Mouse (Mus musculus): ENCODE results near the gene Ctps2. TPM values are rescaled to one million over a fixed set of nuclear protein-coding genes. Genes with fewer than 3 reads are reported as not detected.
"Not testable (repeated sequence)": the region's sequence is repeated elsewhere in the genome, so short reads cannot be mapped to it uniquely, and the experiment has no call there.

Gene Ctps2
- polyA plus RNA-seq (2014; fragmentation: Nextera tagmentation; extraction: Ambion mirVana) = 90.0 and 103 TPM in 2 replicates

GRCm38 (mm10) chrX:162900938-162901337, at the start of gene Ctps2:
Gene Ctps2, plus strand, starts transcription at chrX:162901238.
- peak within 1 kb of the TSS; percentile 50 for H3K4me2 ChIP-seq (ENCODE audit: low read length)
- no peaks in the 10 kb centered on the region for H3K9me3 ChIP-seq (ENCODE audit: control insufficient read depth, low read length)
- no peak for DNase-seq (ENCODE audit: low spot score)
- H3K4me1 ChIP-seq (replicated peaks; ENCODE audit: control insufficient read depth, insufficient read depth, low read length) = no peaks in the 10 kb centered on the region
- WGBS = 26% methylated on average over 4 of the region's 4 CpGs
- peak within 1 kb of the TSS; percentile 77 for H3K27ac ChIP-seq (ENCODE audit: low read depth)
- peak within 1 kb of the TSS; percentile 54 for H3K4me3 ChIP-seq (ENCODE audit: low read depth, low read length)
- no peak for ATAC-seq (replicated peaks; ENCODE audit: low FRiP score, low TSS enrichment, low read depth)
- H3K27me3 ChIP-seq (replicated peaks; ENCODE audit: control insufficient read depth, insufficient read depth, low read length) = no peaks in the 10 kb centered on the region
- H3K36me3 ChIP-seq (ENCODE audit: control insufficient read depth, insufficient read depth, low read length) = no peaks in the 10 kb centered on the region
- H3K9ac ChIP-seq (ENCODE audit: low read length) = peak within 1 kb of the TSS; percentile 61

GRCm38 (mm10) chrX:162868294-162868965, 32.6 kb upstream of the Ctps2 start:
- Histone ChIP-seq H3K27me3 (replicated peaks; ENCODE audit: control insufficient read depth, insufficient read depth, low read length) (no peaks in the 10 kb centered on the region), H3K9me3 (ENCODE audit: control insufficient read depth, low read length) (no peaks in the 10 kb centered on the region), H3K4me2 (ENCODE audit: low read length) (no peak overlapping the region), H3K4me1 (replicated peaks; ENCODE audit: control insufficient read depth, insufficient read depth, low read length) (no peaks in the 10 kb centered on the region), H3K9ac (ENCODE audit: low read length) (no peak overlapping the region), H3K36me3 (ENCODE audit: control insufficient read depth, insufficient read depth, low read length) (peaks cover 17% of the 10 kb centered on the region), H3K4me3 (ENCODE audit: low read depth, low read length) (no peak overlapping the region), H3K27ac (ENCODE audit: low read depth) (no peak overlapping the region)
- DNase-seq (ENCODE audit: low spot score) = no peak
- no peak for ATAC-seq (replicated peaks; ENCODE audit: low FRiP score, low TSS enrichment, low read depth)
- WGBS = 77% methylated on average over 3 of the region's 3 CpGs

- H3K4me1 ChIP-seq (replicated peaks; ENCODE audit: control insufficient read depth, insufficient read depth, low read length) = no peaks in the 10 kb centered on the region
- no peak overlapping the region for H3K4me2 ChIP-seq (ENCODE audit: low read length)
- H3K9ac ChIP-seq (ENCODE audit: low read length) = no peak overlapping the region
- DNase-seq (ENCODE audit: low spot score) (no peak), ATAC-seq (replicated peaks; ENCODE audit: low FRiP score, low TSS enrichment, low read depth) (no peak)
- peaks cover 17% of the 10 kb centered on the region for H3K36me3 ChIP-seq (ENCODE audit: control insufficient read depth, insufficient read depth, low read length)
- H3K27me3 ChIP-seq (replicated peaks; ENCODE audit: control insufficient read depth, insufficient read depth, low read length) = no peaks in the 10 kb centered on the region
- H3K4me3 ChIP-seq (ENCODE audit: low read depth, low read length) = no peak overlapping the region
- no peak overlapping the region for H3K27ac ChIP-seq (ENCODE audit: low read depth)
- H3K9me3 ChIP-seq (ENCODE audit: control insufficient read depth, low read length) = no peaks in the 10 kb centered on the region
- 42% methylated on average over 4 of the region's 4 CpGs for WGBS
These were observed 29.1 kb upstream of the Ctps2 start for GRCm38 (mm10) chrX:162871734-162872517.

- H3K4me2 ChIP-seq (ENCODE audit: low read length) = no peak overlapping the region
- H3K4me1 ChIP-seq (replicated peaks; ENCODE audit: control insufficient read depth, insufficient read depth, low read length) = no peaks in the 10 kb centered on the region
- DNase-seq (ENCODE audit: low spot score) = no peak
- 90% methylated on average over 2 of the region's 2 CpGs for WGBS
- H3K36me3 ChIP-seq (ENCODE audit: control insufficient read depth, insufficient read depth, low read length) = peaks cover 28% of the 10 kb centered on the region
- no peak overlapping the region for H3K27ac ChIP-seq (ENCODE audit: low read depth)
- H3K9me3 ChIP-seq (ENCODE audit: control insufficient read depth, low read length) = no peaks in the 10 kb centered on the region
- H3K4me3 ChIP-seq (ENCODE audit: low read depth, low read length) = no peak overlapping the region
- no peak overlapping the region for H3K9ac ChIP-seq (ENCODE audit: low read length)
- no peaks in the 10 kb centered on the region for H3K27me3 ChIP-seq (replicated peaks; ENCODE audit: control insufficient read depth, insufficient read depth, low read length)
- ATAC-seq (replicated peaks; ENCODE audit: low FRiP score, low TSS enrichment, low read depth) = no peak
These were observed 27.3 kb upstream of the Ctps2 start for GRCm38 (mm10) chrX:162873761-162874160.

GRCm38 (mm10) chrX:162878236-162878635, 22.8 kb upstream of the Ctps2 start:
- Histone ChIP-seq H3K36me3 (ENCODE audit: control insufficient read depth, insufficient read depth, low read length) (peaks cover 15% of the 10 kb centered on the region; the same call in 1 of the 2 replicates), H3K4me2 (ENCODE audit: low read length) (no peak overlapping the region), H3K4me3 (ENCODE audit: low read depth, low read length) (no peak overlapping the region), H3K27ac (ENCODE audit: low read depth) (no peak overlapping the region), H3K27me3 (replicated peaks; ENCODE audit: control insufficient read depth, insufficient read depth, low read length) (no peaks in the 10 kb centered on the region), H3K9me3 (ENCODE audit: control insufficient read depth, low read length) (no peaks in the 10 kb centered on the region), H3K4me1 (replicated peaks; ENCODE audit: control insufficient read depth, insufficient read depth, low read length) (no peaks in the 10 kb centered on the region), H3K9ac (ENCODE audit: low read length) (no peak overlapping the region)
- DNase-seq (ENCODE audit: low spot score) (no peak), ATAC-seq (replicated peaks; ENCODE audit: low FRiP score, low TSS enrichment, low read depth) (no peak)
- 93% methylated on average over 3 of the region's 3 CpGs for WGBS

GRCm38 (mm10) chrX:162887931-162888511, 13.0 kb upstream of the Ctps2 start, which contains the start of gene Syap1:
Gene Syap1, minus strand, starts transcription at chrX:162888447.
- peak within 1 kb of the TSS; percentile 60 for H3K9ac ChIP-seq (ENCODE audit: low read length)
- 11% methylated on average over 33 of the region's 47 CpGs for WGBS
- H3K4me1 ChIP-seq (replicated peaks; ENCODE audit: control insufficient read depth, insufficient read depth, low read length) = 0 out of 2 replicates have a peak, but pooled peaks cover 4% of the 10 kb centered on the region
- H3K4me3 ChIP-seq (ENCODE audit: low read depth, low read length) = peak within 1 kb of the TSS; percentile 61
- ATAC-seq (replicated peaks; ENCODE audit: low FRiP score, low TSS enrichment, low read depth) = peak; percentile 94
- H3K27me3 ChIP-seq (replicated peaks; ENCODE audit: control insufficient read depth, insufficient read depth, low read length) = no peaks in the 10 kb centered on the region
- no peaks in the 10 kb centered on the region for H3K9me3 ChIP-seq (ENCODE audit: control insufficient read depth, low read length)
- DNase-seq (ENCODE audit: low spot score) = peak; percentile 87
- peak within 1 kb of the TSS; percentile 36 for H3K4me2 ChIP-seq (ENCODE audit: low read length)
- peak within 1 kb of the TSS; percentile 43; the same call in 1 of the 2 replicates for H3K27ac ChIP-seq (ENCODE audit: low read depth)
- no peaks in the 10 kb centered on the region for H3K36me3 ChIP-seq (ENCODE audit: control insufficient read depth, insufficient read depth, low read length)

- not testable (repeated sequence) for DNase-seq (ENCODE audit: low spot score); H3K4me2 ChIP-seq (ENCODE audit: low read length); H3K36me3 ChIP-seq (ENCODE audit: control insufficient read depth, insufficient read depth, low read length); H3K27ac ChIP-seq (ENCODE audit: low read depth); H3K4me1 ChIP-seq (replicated peaks; ENCODE audit: control insufficient read depth, insufficient read depth, low read length); H3K9me3 ChIP-seq (ENCODE audit: control insufficient read depth, low read length); H3K9ac ChIP-seq (ENCODE audit: low read length); H3K4me3 ChIP-seq (ENCODE audit: low read depth, low read length); H3K27me3 ChIP-seq (replicated peaks; ENCODE audit: control insufficient read depth, insufficient read depth, low read length)
- WGBS = 78% methylated on average over 9 of the region's 25 CpGs
- ATAC-seq (replicated peaks; ENCODE audit: low FRiP score, low TSS enrichment, low read depth) = peak; percentile 68; the same call in 1 of the 2 replicates
These were observed 12.3 kb upstream of the Ctps2 start for GRCm38 (mm10) chrX:162888575-162889223.

GRCm38 (mm10) chrX:162901371-162902039, 467 bp downstream of the Ctps2 start:
- Histone ChIP-seq H3K36me3 (ENCODE audit: control insufficient read depth, insufficient read depth, low read length) (no peaks in the 10 kb centered on the region), H3K27ac (ENCODE audit: low read depth) (peak overlapping the region; percentile 77), H3K4me3 (ENCODE audit: low read depth, low read length) (peak overlapping the region; percentile 54), H3K4me1 (replicated peaks; ENCODE audit: control insufficient read depth, insufficient read depth, low read length) (no peaks in the 10 kb centered on the region), H3K9me3 (ENCODE audit: control insufficient read depth, low read length) (no peaks in the 10 kb centered on the region), H3K4me2 (ENCODE audit: low read length) (peak overlapping the region; percentile 50), H3K27me3 (replicated peaks; ENCODE audit: control insufficient read depth, insufficient read depth, low read length) (no peaks in the 10 kb centered on the region), H3K9ac (ENCODE audit: low read length) (peak overlapping the region; percentile 61)
- ATAC-seq (replicated peaks; ENCODE audit: low FRiP score, low TSS enrichment, low read depth) (peak; percentile 93), DNase-seq (ENCODE audit: low spot score) (peak; percentile 76)
- 11% methylated on average over 24 of the region's 25 CpGs for WGBS
